In genomic region chr3:127827123-127827522, GRCm38 (mm10) we compare ENCODE assay signal across 10 mouse cellular contexts. TPM values are rescaled to one million over a fixed set of nuclear protein-coding genes. Genes with fewer than 3 reads are reported as not detected.
A peak's percentile ranks its signal among the peaks of the same experiment; 100 is the strongest.
DNase-seq lines count a peak whose midpoint lies in the region; ATAC-seq and TF ChIP-seq lines count a peak whose summit lies in the region.
"Had no signal": no experiment of that assay in that cellular context is flagged by ENCODE, and none has a peak within 500 bp of the region (broad histone marks: within the 10 kb centered on the region; RNA-seq: fewer than 3 reads in every experiment).

No protein-coding gene starts in this region.

- peaks cover 18% of the 10 kb centered on the region for H3K4me1 ChIP-seq in midbrain, embryonic 13.5 days (replicated peaks)
- H3K4me1 ChIP-seq in midbrain, embryonic 16.5 days (ENCODE audit: control insufficient read depth, insufficient read depth, low read length): peaks cover 11% of the 10 kb centered on the region
- peaks cover 6% of the 10 kb centered on the region; the same call in 1 of the 2 replicates for H3K4me1 ChIP-seq in hindbrain, embryonic 14.5 days (replicated peaks; ENCODE audit: control insufficient read depth, insufficient read depth, low read length)
- 0 out of 2 replicates have a peak, but pooled peaks cover 5% of the 10 kb centered on the region for H3K4me1 ChIP-seq in stomach, postnatal 0 days (replicated peaks; ENCODE audit: control insufficient read depth, insufficient read depth)

- ATAC-seq in midbrain, embryonic 13.5 days: peak; percentile 76
- ATAC-seq in midbrain, embryonic 16.5 days: no peak; the same call in 1 of the 2 replicates
- ATAC-seq in hindbrain, embryonic 14.5 days (ENCODE audit: low FRiP score): no peak
- ATAC-seq in stomach, postnatal 0 days (ENCODE audit: low FRiP score, low TSS enrichment): peak; percentile 71; the same call in 1 of the 2 replicates

- H3K27me3 ChIP-seq in midbrain, embryonic 13.5 days: no peaks in the 10 kb centered on the region
- no peaks in the 10 kb centered on the region for H3K27me3 ChIP-seq in midbrain, embryonic 16.5 days (ENCODE audit: control insufficient read depth, insufficient read depth, low read depth, low read length)
- H3K27me3 ChIP-seq in hindbrain, embryonic 14.5 days (ENCODE audit: control insufficient read depth, insufficient read depth, low read length): no peaks in the 10 kb centered on the region
- no peaks in the 10 kb centered on the region for H3K27me3 ChIP-seq in stomach, postnatal 0 days (ENCODE audit: control insufficient read depth, insufficient read depth, low read length)

- no peak for TF ChIP-seq CTCF in stomach, postnatal 0 days (IDR thresholded peaks at IDR 0.05; ENCODE audit: low read depth)

- no peak for TF ChIP-seq EP300 in stomach, postnatal 0 days (optimal IDR thresholded peaks at IDR 0.05)

- no peak overlapping the region for H3K4me2 ChIP-seq in midbrain, embryonic 13.5 days (replicated peaks)
- H3K4me2 ChIP-seq in midbrain, embryonic 16.5 days (ENCODE audit: low read length): no peak overlapping the region
- H3K4me2 ChIP-seq in hindbrain, embryonic 14.5 days (replicated peaks): no peak overlapping the region
- H3K4me2 ChIP-seq in stomach, postnatal 0 days (replicated peaks; ENCODE audit: low read depth): no peak overlapping the region; the same call in 1 of the 2 replicates

- no peak overlapping the region for H3K4me3 ChIP-seq in midbrain, embryonic 13.5 days (replicated peaks)
- H3K4me3 ChIP-seq in midbrain, embryonic 16.5 days (ENCODE audit: low read depth, low read length): no peak overlapping the region
- H3K4me3 ChIP-seq in hindbrain, embryonic 14.5 days (replicated peaks; ENCODE audit: low read length): no peak overlapping the region
- H3K4me3 ChIP-seq in stomach, postnatal 0 days (ENCODE audit: low read depth, low read length): no peak overlapping the region

- no peak overlapping the region for H3K9ac ChIP-seq in midbrain, embryonic 13.5 days (replicated peaks)
- H3K9ac ChIP-seq in midbrain, embryonic 16.5 days (ENCODE audit: low read depth, low read length): no peak overlapping the region
- no peak overlapping the region for H3K9ac ChIP-seq in hindbrain, embryonic 14.5 days
- no peak overlapping the region for H3K9ac ChIP-seq in stomach, postnatal 0 days (ENCODE audit: low read length)

- peak; percentile 26 for DNase-seq in hindbrain, embryonic 14.5 days (ENCODE audit: low spot score)
- peak; percentile 50 to 67 for DNase-seq in kidney, postnatal 4 days
- no peak for DNase-seq in stomach, postnatal 0 days (ENCODE audit: low spot score)
- DNase-seq in urinary bladder, postnatal 36 days (ENCODE audit: low spot score in 2 of 2): no peak
- no peak for DNase-seq in Muller cell, postnatal 12 days (ENCODE audit: inconsistent ontology term)
- no peak for DNase-seq in cerebellum, postnatal 36 days
- DNase-seq: left cerebral cortex, postnatal 4 days; thymus, postnatal 36 days had no signal

- 40% methylated on average over 7 of the region's 7 CpGs for WGBS in midbrain, embryonic 13.5 days
- 29% methylated on average over 7 of the region's 7 CpGs for whole genome bisulfite sequencing in midbrain, embryonic 16.5 days
- WGBS in hindbrain, embryonic 14.5 days: 38% methylated on average over 7 of the region's 7 CpGs
- WGBS in stomach, postnatal 0 days: 17% methylated on average over 7 of the region's 7 CpGs

- H3K36me3 ChIP-seq in midbrain, embryonic 13.5 days: peaks cover 5% of the 10 kb centered on the region
- H3K36me3 ChIP-seq in midbrain, embryonic 16.5 days (ENCODE audit: control insufficient read depth, insufficient read depth, low read length): no peaks in the 10 kb centered on the region
- peaks cover 15% of the 10 kb centered on the region for H3K36me3 ChIP-seq in hindbrain, embryonic 14.5 days (replicated peaks; ENCODE audit: control insufficient read depth, insufficient read depth)
- H3K36me3 ChIP-seq in stomach, postnatal 0 days (ENCODE audit: control insufficient read depth, insufficient read depth, low read length): no peaks in the 10 kb centered on the region

- H3K27ac ChIP-seq in midbrain, embryonic 13.5 days: peak overlapping the region; percentile 59
- no peak overlapping the region for H3K27ac ChIP-seq in midbrain, embryonic 16.5 days (ENCODE audit: low read length)
- H3K27ac ChIP-seq in hindbrain, embryonic 14.5 days: no peak overlapping the region
- H3K27ac ChIP-seq in stomach, postnatal 0 days (replicated peaks): peak overlapping the region; percentile 1; the same call in 1 of the 2 replicates

- H3K9me3 ChIP-seq in midbrain, embryonic 13.5 days: no peaks in the 10 kb centered on the region
- H3K9me3 ChIP-seq in midbrain, embryonic 16.5 days (replicated peaks; ENCODE audit: control insufficient read depth, low read length, poor library complexity, severe bottlenecking): no peaks in the 10 kb centered on the region
- no peaks in the 10 kb centered on the region for H3K9me3 ChIP-seq in hindbrain, embryonic 14.5 days (ENCODE audit: control insufficient read depth, low read length)
- no peaks in the 10 kb centered on the region for H3K9me3 ChIP-seq in stomach, postnatal 0 days (ENCODE audit: control insufficient read depth, low read length)

RNA-seq across cellular contexts. Expression of gene Ap1ar, which starts 10.2 kb away (rescaled TPM):
- polyA plus RNA-seq in midbrain, embryonic 13.5 days (2015; fragmentation: Nextera tagmentation; extraction: Ambion mirVana): 70.8 and 75.9 TPM in 2 replicates
- polyA plus RNA-seq in midbrain, embryonic 16.5 days (2015; fragmentation: Nextera tagmentation; extraction: Ambion mirVana): 90.2 and 92.1 TPM in 2 replicates
- 100.0 and 102 TPM in 2 replicates for polyA plus RNA-seq in hindbrain, embryonic 14.5 days (2014; fragmentation: Nextera tagmentation; extraction: Ambion mirVana)
- 32.2 and 39.0 TPM in 2 replicates for polyA plus RNA-seq in stomach, postnatal 0 days (2015; fragmentation: Nextera tagmentation; extraction: Ambion mirVana)

RNA-seq across cellular contexts. Expression of gene Tifa, which starts 37.5 kb away (rescaled TPM):
- polyA plus RNA-seq in midbrain, embryonic 13.5 days (2015; fragmentation: Nextera tagmentation; extraction: Ambion mirVana): 3.2 and 3.7 TPM in 2 replicates
- 3.1 and 3.8 TPM in 2 replicates for polyA plus RNA-seq in midbrain, embryonic 16.5 days (2015; fragmentation: Nextera tagmentation; extraction: Ambion mirVana)
- polyA plus RNA-seq in hindbrain, embryonic 14.5 days (2014; fragmentation: Nextera tagmentation; extraction: Ambion mirVana): 3.9 and 5.3 TPM in 2 replicates
- polyA plus RNA-seq in stomach, postnatal 0 days (2015; fragmentation: Nextera tagmentation; extraction: Ambion mirVana): 7.6 and 7.7 TPM in 2 replicates

RNA-seq across cellular contexts. Expression of gene Alpk1, which starts 46.8 kb away (rescaled TPM):
- polyA plus RNA-seq in midbrain, embryonic 13.5 days (2015; fragmentation: Nextera tagmentation; extraction: Ambion mirVana): 0.76 and 1.0 TPM in 2 replicates
- 0.38 and 0.73 TPM in 2 replicates for polyA plus RNA-seq in midbrain, embryonic 16.5 days (2015; fragmentation: Nextera tagmentation; extraction: Ambion mirVana)
- polyA plus RNA-seq in hindbrain, embryonic 14.5 days (2014; fragmentation: Nextera tagmentation; extraction: Ambion mirVana): 0.80 and 0.91 TPM in 2 replicates
- 1.2 and 1.5 TPM in 2 replicates for polyA plus RNA-seq in stomach, postnatal 0 days (2015; fragmentation: Nextera tagmentation; extraction: Ambion mirVana)

Comparison
In these comparisons a context has a peak if more than half of its experiments do, and no peak if none do; other contexts are left out.
1. ATAC-seq: peak in midbrain, embryonic 13.5 days (single experiment) and stomach, postnatal 0 days (single experiment); none in midbrain, embryonic 16.5 days (single experiment) and hindbrain, embryonic 14.5 days (single experiment).
2. H3K27ac ChIP-seq: peak in midbrain, embryonic 13.5 days (single experiment) and stomach, postnatal 0 days (single experiment); none in midbrain, embryonic 16.5 days (single experiment) and hindbrain, embryonic 14.5 days (single experiment).
3. DNase-seq: peak in hindbrain, embryonic 14.5 days (single experiment) and kidney, postnatal 4 days (2 of 2); none in stomach, postnatal 0 days (single experiment), urinary bladder, postnatal 36 days (0 of 2), Muller cell, postnatal 12 days (single experiment) and cerebellum, postnatal 36 days (0 of 2).